Mouse (Mus musculus) midbrain, embryonic 14.5 days (tissue): ENCODE measurements around the gene Hnrnpa3. TPM values are rescaled to one million over a fixed set of nuclear protein-coding genes. Genes with fewer than 3 reads are reported as not detected.
A peak's percentile ranks its signal among the peaks of the same experiment; 100 is the strongest.
"Not testable (repeated sequence)": the region's sequence is repeated elsewhere in the genome, so short reads cannot be mapped to it uniquely, and the experiment has no call there.

Experiments used
- ATAC-seq: fragments of 200-750 bp; cut with Nextera tagmentation; 2 replicates; pipeline ENCODE4 v1.8.0; 2017; ENCODE audit warnings: moderate number of reproducible peaks, moderate library complexity; ENCODE audit not compliant: low FRiP score, low TSS enrichment
- DNase-seq: peaks from one replicate; pipeline ENCODE4 v3.0.0-alpha.2; 2015
- H3K27ac ChIP-seq: fragments of 300-500 bp; sonication (generic); replicated peaks from 2 replicates; pipeline ENCODE4 v1.5.1; 2014; ENCODE audit warnings: mild to moderate bottlenecking, low read depth, low read length, moderate library complexity
- H3K27me3 ChIP-seq: fragments of 300-500 bp; sonication (generic); 2 replicates; pipeline ENCODE4 v1.6.1; 2014; ENCODE audit warnings: low read length, control low read depth, mixed read lengths; ENCODE audit not compliant: control insufficient read depth, insufficient read depth
- H3K36me3 ChIP-seq: fragments of 300-500 bp; sonication (generic); 2 replicates; pipeline ENCODE4 v1.6.1; 2014; ENCODE audit warnings: low read length, control low read depth; ENCODE audit not compliant: control insufficient read depth, insufficient read depth
- H3K4me1 ChIP-seq: fragments of 300-500 bp; sonication (generic); 2 replicates; pipeline ENCODE4 v1.6.1; 2014; ENCODE audit warnings: mild to moderate bottlenecking, antibody characterized with exemption, low read length, control low read depth; ENCODE audit not compliant: control insufficient read depth, insufficient read depth
- H3K4me2 ChIP-seq: fragments of 300-500 bp; sonication (generic); 2 replicates; pipeline ENCODE4 v1.6.1; 2014; ENCODE audit warnings: mild to moderate bottlenecking, low read length, moderate library complexity
- H3K4me3 ChIP-seq: fragments of 300-500 bp; sonication (generic); replicated peaks from 2 replicates; pipeline ENCODE4 v1.5.1; 2014; ENCODE audit warnings: low read depth, low read length
- H3K9ac ChIP-seq: fragments of 300-500 bp; sonication (generic); replicated peaks from 2 replicates; pipeline ENCODE4 v1.6.1; 2014; ENCODE audit warnings: mild to moderate bottlenecking, low read length, moderate library complexity
- H3K9me3 ChIP-seq: fragments of 300-500 bp; sonication (generic); 2 replicates; pipeline ENCODE4 v1.6.1; 2016; ENCODE audit warnings: low read length, control low read depth, mixed read lengths; ENCODE audit not compliant: control insufficient read depth
- WGBS: fragments of 180-500 bp; shearing (Covaris S2); extraction: QIAGEN DNeasy Blood & Tissue Kit; methylation state at CpG from one replicate; pipeline ENCODE4 v1.1.7; 2014; 5-methylcytosine and 5-hydroxymethylcytosine counted together
- polyA plus RNA-seq: library from polyadenylated mRNA; unstranded; fragments of >200 nt; fragmentation: Nextera tagmentation; extraction: Ambion mirVana; gene quantifications from 2 replicates; pipeline ENCODE4 v1.2.1, GENCODE M21; 2014

The Hnrnpa3 gene
- 163 and 176 TPM in 2 replicates for polyA plus RNA-seq

- H3K27me3 ChIP-seq = no peaks in the 10 kb centered on the region
- H3K9ac ChIP-seq = peak within 1 kb of the TSS; percentile 96
- under 1% methylated on average over 96 of the region's 102 CpGs for WGBS
- H3K9me3 ChIP-seq = no peaks in the 10 kb centered on the region
- peaks cover 21% of the 10 kb centered on the region for H3K36me3 ChIP-seq
- DNase-seq = peak; percentile 100
- ATAC-seq = peak; percentile 97
- H3K4me1 ChIP-seq = peaks cover 19% of the 10 kb centered on the region
- peak within 1 kb of the TSS; percentile 88 for H3K4me3 ChIP-seq
- H3K4me2 ChIP-seq = peak within 1 kb of the TSS; percentile 67
- peak within 1 kb of the TSS; percentile 98 for H3K27ac ChIP-seq
Observed at GRCm38 (mm10) chr2:75658727-75659628, at the start of gene Hnrnpa3. Gene Hnrnpa3, plus strand, starts transcription at chr2:75659261.

DNA sequence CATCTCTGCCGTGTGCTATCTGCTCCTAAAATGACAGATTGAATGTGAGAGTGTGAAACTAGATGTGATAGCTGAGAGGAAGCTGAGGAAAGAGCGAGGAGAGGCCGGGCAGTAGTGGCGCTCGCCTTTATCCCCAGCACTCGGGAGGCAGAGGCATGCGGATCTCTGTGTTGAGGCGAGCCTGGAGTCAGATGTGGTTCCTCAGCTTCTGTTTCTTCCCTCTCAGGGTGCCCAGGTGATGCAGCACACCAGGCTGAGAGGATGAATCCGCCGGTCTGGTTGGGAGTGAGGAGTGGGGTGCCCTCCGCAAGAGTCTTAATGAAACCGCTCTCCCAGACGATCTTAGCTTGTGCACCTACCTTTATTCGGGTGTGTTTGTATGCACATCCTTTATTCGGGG lies 49.1 kb upstream of the Hnrnpa3 start:
- WGBS = 65% methylated on average over 15 of the region's 15 CpGs
- no peaks in the 10 kb centered on the region for H3K4me1 ChIP-seq
- DNase-seq (no peak), ATAC-seq (no peak)
- H3K27me3 ChIP-seq = peaks cover 10% of the 10 kb centered on the region; the same call in 1 of the 2 replicates
- no peaks in the 10 kb centered on the region for H3K9me3 ChIP-seq
- no peak overlapping the region for H3K27ac ChIP-seq
- H3K36me3 ChIP-seq = no peaks in the 10 kb centered on the region
- H3K4me3 ChIP-seq = peak overlapping the region; percentile 9; the same call in 1 of the 2 replicates
- no peak overlapping the region for H3K9ac ChIP-seq
- H3K4me2 ChIP-seq = peak overlapping the region; percentile 49

DNA sequence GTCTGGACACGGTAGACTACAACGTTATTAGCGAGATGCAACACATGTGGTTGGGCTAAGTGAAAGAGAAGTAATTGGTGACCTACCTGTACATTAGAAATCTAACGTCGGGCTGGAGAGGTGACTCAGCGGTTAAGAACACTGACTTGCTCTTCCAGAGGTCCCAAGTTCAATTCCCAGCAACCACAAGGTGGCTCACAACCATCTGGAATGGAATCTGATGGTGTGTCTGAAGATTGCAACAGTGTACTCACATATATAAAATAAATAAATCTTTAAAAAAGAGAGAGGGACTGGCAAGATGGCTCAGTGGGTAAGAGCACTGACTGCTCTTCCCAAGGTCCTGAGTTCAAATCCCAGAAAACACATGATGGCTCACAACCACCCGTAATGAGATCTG lies 48.5 kb upstream of the Hnrnpa3 start:
- H3K4me1 ChIP-seq, H3K9ac ChIP-seq, DNase-seq, H3K27ac ChIP-seq, H3K4me3 ChIP-seq, ATAC-seq, H3K9me3 ChIP-seq, H3K36me3 ChIP-seq, H3K4me2 ChIP-seq: not testable (repeated sequence)
- peaks cover 10% of the 10 kb centered on the region; the same call in 1 of the 2 replicates for H3K27me3 ChIP-seq
- WGBS = 90% methylated on average over 7 of the region's 7 CpGs

GRCm38 (mm10) chr2:75611041-75611805 lies 47.8 kb upstream of the Hnrnpa3 start:
- H3K27ac ChIP-seq = no peak overlapping the region
- no peaks in the 10 kb centered on the region for H3K4me1 ChIP-seq
- ATAC-seq (no peak), DNase-seq (no peak)
- peaks cover 10% of the 10 kb centered on the region; the same call in 1 of the 2 replicates for H3K27me3 ChIP-seq
- no peak overlapping the region for H3K4me2 ChIP-seq
- H3K9me3 ChIP-seq = no peaks in the 10 kb centered on the region
- no peaks in the 10 kb centered on the region for H3K36me3 ChIP-seq
- H3K4me3 ChIP-seq = no peak overlapping the region
- H3K9ac ChIP-seq = no peak overlapping the region
- WGBS = 90% methylated on average over 15 of the region's 15 CpGs

- Histone ChIP-seq H3K4me2 (no peak overlapping the region), H3K36me3 (no peaks in the 10 kb centered on the region), H3K4me3 (no peak overlapping the region), H3K9ac (no peak overlapping the region), H3K27ac (no peak overlapping the region), H3K9me3 (no peaks in the 10 kb centered on the region), H3K4me1 (no peaks in the 10 kb centered on the region), H3K27me3 (peaks cover 10% of the 10 kb centered on the region; the same call in 1 of the 2 replicates)
- no peak for ATAC-seq
- 93% methylated on average over 2 of the region's 2 CpGs for WGBS
- no peak for DNase-seq
Observed at GRCm38 (mm10) chr2:75612006-75612405, 47.1 kb upstream of the Hnrnpa3 start.

DNA sequence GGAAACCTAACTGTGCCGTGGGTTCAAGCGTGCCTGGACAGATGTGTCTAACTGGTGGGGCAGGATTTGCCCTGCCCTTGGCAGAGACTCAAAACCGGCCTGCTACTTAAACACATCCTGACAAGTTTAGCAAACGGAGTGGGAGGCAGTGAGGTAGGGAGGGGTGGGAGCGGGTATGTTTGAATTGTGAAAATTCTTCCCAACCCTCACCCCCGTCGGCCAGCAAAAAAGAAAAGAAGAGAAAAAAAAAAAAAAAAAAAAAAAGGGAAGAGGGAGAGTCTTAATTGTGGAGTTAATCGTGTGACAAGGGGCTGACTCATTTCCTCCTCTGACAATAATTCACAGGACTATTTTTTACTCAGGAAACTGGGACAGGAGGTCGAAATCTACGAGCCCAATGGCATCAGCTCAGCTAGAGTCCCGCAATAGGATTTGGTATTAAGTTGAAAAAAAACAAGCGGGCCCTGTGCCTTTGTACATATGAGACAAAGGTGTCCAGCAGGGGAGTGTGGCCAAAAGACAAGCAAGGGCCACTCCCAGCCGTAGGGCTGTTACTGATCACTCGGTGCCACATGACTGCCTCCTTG lies 46.0 kb upstream of the Hnrnpa3 start:
- Histone ChIP-seq H3K4me1 (no peaks in the 10 kb centered on the region), H3K27ac (no peak overlapping the region), H3K9me3 (no peaks in the 10 kb centered on the region), H3K4me2 (no peak overlapping the region), H3K9ac (no peak overlapping the region), H3K36me3 (no peaks in the 10 kb centered on the region), H3K4me3 (no peak overlapping the region), H3K27me3 (peaks cover 10% of the 10 kb centered on the region; the same call in 1 of the 2 replicates)
- ATAC-seq (no peak), DNase-seq (no peak)
- 13% methylated on average over 14 of the region's 14 CpGs for WGBS

- H3K27me3 ChIP-seq = peaks cover 6% of the 10 kb centered on the region; the same call in 1 of the 2 replicates
- 94% methylated on average over 6 of the region's 6 CpGs for WGBS
- ATAC-seq = no peak
Observed at GRCm38 (mm10) chr2:75614577-75614976, 44.5 kb upstream of the Hnrnpa3 start.

GRCm38 (mm10) chr2:75616911-75617310 lies 42.1 kb upstream of the Hnrnpa3 start:
- Histone ChIP-seq H3K4me3 (no peak overlapping the region), H3K36me3 (no peaks in the 10 kb centered on the region), H3K4me2 (no peak overlapping the region), H3K4me1 (no peaks in the 10 kb centered on the region), H3K27ac (no peak overlapping the region), H3K9ac (no peak overlapping the region), H3K27me3 (no peaks in the 10 kb centered on the region), H3K9me3 (no peaks in the 10 kb centered on the region)
- ATAC-seq (no peak), DNase-seq (no peak)
- WGBS = 96% methylated on average over 8 of the region's 8 CpGs

More at GRCm38 (mm10) chr2:75614577-75614976, 44.5 kb upstream of the Hnrnpa3 start:
- no peaks in the 10 kb centered on the region for H3K9me3 ChIP-seq
- no peak overlapping the region for H3K4me2 ChIP-seq
- no peaks in the 10 kb centered on the region for H3K4me1 ChIP-seq
- H3K36me3 ChIP-seq = no peaks in the 10 kb centered on the region
- H3K4me3 ChIP-seq = no peak overlapping the region
- no peak overlapping the region for H3K27ac ChIP-seq
- DNase-seq = no peak
- no peak overlapping the region for H3K9ac ChIP-seq
